8 mouse cellular contexts compared by ENCODE assay signal in genomic region chr4:31642161-31642560, GRCm38 (mm10).
DNase-seq lines count a peak whose midpoint lies in the region; ATAC-seq lines count a peak whose summit lies in the region.

No protein-coding gene starts in this region.

- H3K36me3 ChIP-seq in embryonic facial prominence, embryonic 11.5 days (replicated peaks; ENCODE audit: control insufficient read depth, insufficient read depth, low read depth, low read length), result no peaks in the 10 kb centered on the region
- no peaks in the 10 kb centered on the region for H3K36me3 ChIP-seq in heart, embryonic 13.5 days
- no peaks in the 10 kb centered on the region for H3K36me3 ChIP-seq in midbrain, embryonic 15.5 days (replicated peaks)

- peak; percentile 80 for ATAC-seq in embryonic facial prominence, embryonic 11.5 days (replicated peaks; ENCODE audit: insufficient number of reproducible peaks, low FRiP score, low TSS enrichment, low read depth)
- ATAC-seq in heart, embryonic 13.5 days (ENCODE audit: extremely low read depth, insufficient number of reproducible peaks, low FRiP score, low TSS enrichment), result peak; percentile 37; the same call in 1 of the 2 replicates
- peak; percentile 96 for ATAC-seq in midbrain, embryonic 15.5 days (replicated peaks)

- no peaks in the 10 kb centered on the region for H3K27me3 ChIP-seq in embryonic facial prominence, embryonic 11.5 days (ENCODE audit: control insufficient read depth, insufficient read depth, low read length)
- no peaks in the 10 kb centered on the region for H3K27me3 ChIP-seq in heart, embryonic 13.5 days (replicated peaks)
- no peaks in the 10 kb centered on the region for H3K27me3 ChIP-seq in midbrain, embryonic 15.5 days (replicated peaks)

- no peak overlapping the region for H3K4me3 ChIP-seq in embryonic facial prominence, embryonic 11.5 days (ENCODE audit: low read depth, low read length)
- H3K4me3 ChIP-seq in heart, embryonic 13.5 days, result no peak overlapping the region
- H3K4me3 ChIP-seq in midbrain, embryonic 15.5 days, result no peak overlapping the region

- DNase-seq in adrenal gland, postnatal 10 days, result peak; percentile 23
- DNase-seq in adrenal gland, postnatal 4 days (ENCODE audit: low spot score in 2 of 2), result no peak
- peak; percentile 84 for DNase-seq in NIH3T3 (ENCODE audit: low read depth)
- peak; percentile 62 for DNase-seq in embryonic facial prominence, embryonic 11.5 days (ENCODE audit: low spot score)
- DNase-seq in layer of hippocampus, postnatal 10 days (ENCODE audit: low spot score in 2 of 2), result peak; percentile 39 to 56
- peak; percentile 10 for DNase-seq in thymus, postnatal 25 days

- WGBS in embryonic facial prominence, embryonic 11.5 days, result 57% methylated on average over 9 of the region's 9 CpGs
- WGBS in heart, embryonic 13.5 days, result 51% methylated on average over 9 of the region's 9 CpGs
- 31% methylated on average over 9 of the region's 9 CpGs for WGBS in midbrain, embryonic 15.5 days

- no peaks in the 10 kb centered on the region for H3K9me3 ChIP-seq in embryonic facial prominence, embryonic 11.5 days (replicated peaks; ENCODE audit: control insufficient read depth, low read length)
- H3K9me3 ChIP-seq in heart, embryonic 13.5 days, result no peaks in the 10 kb centered on the region
- no peaks in the 10 kb centered on the region for H3K9me3 ChIP-seq in midbrain, embryonic 15.5 days

- no peak overlapping the region for H3K9ac ChIP-seq in embryonic facial prominence, embryonic 11.5 days (replicated peaks; ENCODE audit: low read length)
- no peak overlapping the region for H3K9ac ChIP-seq in heart, embryonic 13.5 days
- H3K9ac ChIP-seq in midbrain, embryonic 15.5 days, result no peak overlapping the region; the same call in 1 of the 2 replicates

- H3K4me2 ChIP-seq in embryonic facial prominence, embryonic 11.5 days (ENCODE audit: low read depth, low read length), result no peak overlapping the region
- H3K4me2 ChIP-seq in heart, embryonic 13.5 days, result peak overlapping the region; percentile 33; the same call in 1 of the 2 replicates
- no peak overlapping the region for H3K4me2 ChIP-seq in midbrain, embryonic 15.5 days

- no peaks in the 10 kb centered on the region for H3K4me1 ChIP-seq in embryonic facial prominence, embryonic 11.5 days (ENCODE audit: control insufficient read depth, insufficient read depth, low read length)
- H3K4me1 ChIP-seq in heart, embryonic 13.5 days, result peaks cover 8% of the 10 kb centered on the region; the same call in 1 of the 2 replicates
- peaks cover 21% of the 10 kb centered on the region for H3K4me1 ChIP-seq in midbrain, embryonic 15.5 days

- H3K27ac ChIP-seq in embryonic facial prominence, embryonic 11.5 days (replicated peaks; ENCODE audit: low read depth, low read length), result no peak overlapping the region
- peak overlapping the region; percentile 59 for H3K27ac ChIP-seq in heart, embryonic 13.5 days (replicated peaks)
- H3K27ac ChIP-seq in midbrain, embryonic 15.5 days, result peak overlapping the region; percentile 63

Comparison
In these comparisons a context has a peak if more than half of its experiments do, and no peak if none do; other contexts are left out.
1. DNase-seq: peak in adrenal gland, postnatal 10 days (single experiment), NIH3T3 (single experiment), embryonic facial prominence, embryonic 11.5 days (single experiment), layer of hippocampus, postnatal 10 days (2 of 2) and thymus, postnatal 25 days (single experiment); none in adrenal gland, postnatal 4 days (0 of 2).
2. ATAC-seq: peak in every context shown above with its lines; median percentile 96 in midbrain, embryonic 15.5 days; 80 in embryonic facial prominence, embryonic 11.5 days; 37 in heart, embryonic 13.5 days.